Mouse (Mus musculus) gonadal fat pad, adult 2 months (tissue): ENCODE results near the gene Fam83d. TPM values are rescaled to one million over a fixed set of nuclear protein-coding genes. Genes with fewer than 3 reads are reported as not detected.
A peak's percentile ranks its signal among the peaks of the same experiment; 100 is the strongest.

ENCODE experiments used
- DNase-seq: peaks from one replicate; pipeline ENCODE4 v3.0.0-alpha.2; 2012; ENCODE audit warnings: low read depth
- polyA plus RNA-seq: library from polyadenylated mRNA; depleted of rRNA; stranded (reverse); fragments of >200 nt; gene quantifications from 2 replicates; pipeline ENCODE4 v1.2.3, GENCODE M21; 2012

Gene Fam83d
- polyA plus RNA-seq, 1 experiment: 10.5 TPM

DNA sequence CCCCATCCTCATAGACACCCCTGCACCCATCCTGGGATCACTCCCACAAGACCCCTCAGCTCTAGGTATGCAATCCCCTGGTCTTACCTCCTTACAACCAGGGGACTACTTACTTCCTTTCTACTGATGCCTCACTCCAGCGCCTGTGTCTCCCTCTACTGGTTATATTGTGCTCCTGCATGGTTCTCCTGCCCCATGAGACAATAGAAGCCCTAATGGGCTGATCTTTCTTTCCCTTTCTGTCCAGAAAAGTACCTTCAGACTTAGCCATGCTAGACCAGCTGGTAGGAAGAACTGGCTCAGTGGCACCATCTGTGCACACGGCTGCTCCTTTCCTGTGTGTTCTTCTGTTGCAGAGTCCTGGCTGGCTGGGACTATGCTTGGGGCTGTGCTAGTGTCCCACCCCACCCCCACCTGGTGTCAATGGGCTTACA, 22.8 kb upstream of the Fam83d start:
- no peak for DNase-seq

DNA sequence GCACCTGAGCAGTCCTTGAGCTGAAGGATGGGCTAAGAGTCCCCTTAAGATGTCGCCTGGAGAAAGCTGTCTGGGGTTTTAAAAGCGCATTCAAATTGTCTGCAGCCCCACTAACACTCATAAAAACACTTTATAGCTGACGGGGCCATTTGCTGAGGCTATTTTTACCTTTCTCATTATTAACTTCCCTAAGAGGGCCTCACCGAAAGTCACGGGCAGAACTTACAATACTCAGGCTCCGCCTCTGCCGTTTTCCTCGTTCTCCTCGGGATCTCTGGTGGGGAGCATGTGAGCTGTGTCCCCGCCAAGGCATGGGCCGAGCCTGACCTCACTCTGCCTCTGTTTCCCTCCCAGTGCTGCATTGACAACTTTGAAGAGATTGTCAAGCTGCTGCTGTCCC, 21.7 kb upstream of the Fam83d start:
- DNase-seq: no peak

DNA sequence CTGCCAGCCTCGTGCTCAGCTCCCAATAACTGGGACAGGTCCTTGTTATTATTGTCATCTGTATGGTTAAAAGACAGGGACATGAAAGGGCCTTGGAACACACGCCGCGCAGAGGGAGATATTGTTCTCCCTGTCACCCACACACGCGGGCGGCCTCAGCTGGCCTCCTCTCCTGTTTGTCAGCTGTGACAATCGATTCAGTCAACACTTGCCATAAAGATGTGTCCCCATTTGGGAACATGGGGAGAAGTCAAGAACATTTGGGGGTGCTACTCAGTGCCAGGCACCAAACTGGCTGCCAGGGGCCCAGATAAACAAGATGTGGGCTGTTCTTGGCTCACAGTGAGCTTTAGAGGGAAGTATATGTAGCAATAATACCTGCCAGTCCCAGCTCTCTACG, 18.5 kb upstream of the Fam83d start:
- DNase-seq: no peak

DNA sequence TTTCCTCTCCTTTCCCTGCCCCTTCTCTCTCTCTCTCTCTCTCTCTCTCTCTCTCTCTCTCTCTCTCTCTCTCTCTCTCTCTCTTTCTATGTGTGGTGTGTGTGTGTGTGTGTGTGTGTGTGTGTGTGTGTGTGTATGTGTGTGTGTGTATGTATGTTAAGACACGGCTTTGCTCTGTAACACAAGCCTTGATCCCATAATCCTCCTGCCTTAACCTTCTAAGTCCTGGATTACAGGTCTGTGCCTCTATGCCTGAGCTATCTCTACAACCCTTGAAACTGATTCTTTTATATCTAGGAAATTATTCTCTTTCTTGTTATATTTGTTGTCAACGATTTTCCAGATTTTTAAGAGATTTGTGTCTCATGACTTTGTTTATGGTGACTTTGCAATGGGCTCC, 7.7 kb upstream of the Fam83d start:
- no peak for DNase-seq

GRCm38 (mm10) chr2:158762339-158762738, 5.6 kb upstream of the Fam83d start:
- DNase-seq: no peak

DNA sequence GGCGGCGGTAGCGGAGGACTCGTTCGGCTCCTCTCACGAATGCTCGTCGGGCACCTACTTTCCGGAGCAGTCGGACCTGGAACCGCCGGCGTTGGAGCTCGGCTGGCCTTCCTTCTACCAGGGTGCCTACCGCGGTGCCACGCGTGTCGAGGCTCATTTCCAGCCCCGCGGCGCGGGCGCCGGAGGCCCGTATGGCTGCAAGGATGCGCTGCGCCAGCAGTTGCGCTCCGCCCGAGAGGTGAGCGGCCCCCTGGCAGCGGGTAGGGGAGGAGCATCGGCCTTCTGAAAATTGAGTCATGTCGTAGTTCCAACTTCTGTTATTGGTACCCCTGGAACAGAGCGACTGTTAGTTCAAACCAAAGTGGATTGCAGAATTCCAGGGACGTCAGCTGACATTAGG, 457 bp downstream of the Fam83d start:
- no peak for DNase-seq

DNA sequence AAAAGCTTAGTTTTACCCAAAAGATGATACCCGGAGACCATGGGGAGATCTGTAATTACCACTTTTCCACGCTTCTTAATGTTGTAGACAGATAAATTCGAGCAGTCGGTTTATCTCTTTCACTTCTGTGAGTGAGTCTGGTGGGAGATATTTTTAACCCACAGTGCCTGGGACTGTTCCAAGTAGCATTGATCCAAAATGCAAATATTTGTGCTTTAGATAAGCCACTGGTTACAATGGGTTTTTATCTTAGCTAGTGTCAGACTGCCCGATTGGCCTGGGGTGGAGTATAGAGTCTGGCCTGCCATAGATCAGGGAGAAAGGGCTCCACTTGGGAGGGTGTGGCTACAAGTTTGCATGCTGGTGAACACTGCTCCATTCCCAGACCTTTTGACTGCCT, 878 bp downstream of the Fam83d start:
- no peak for DNase-seq

DNA sequence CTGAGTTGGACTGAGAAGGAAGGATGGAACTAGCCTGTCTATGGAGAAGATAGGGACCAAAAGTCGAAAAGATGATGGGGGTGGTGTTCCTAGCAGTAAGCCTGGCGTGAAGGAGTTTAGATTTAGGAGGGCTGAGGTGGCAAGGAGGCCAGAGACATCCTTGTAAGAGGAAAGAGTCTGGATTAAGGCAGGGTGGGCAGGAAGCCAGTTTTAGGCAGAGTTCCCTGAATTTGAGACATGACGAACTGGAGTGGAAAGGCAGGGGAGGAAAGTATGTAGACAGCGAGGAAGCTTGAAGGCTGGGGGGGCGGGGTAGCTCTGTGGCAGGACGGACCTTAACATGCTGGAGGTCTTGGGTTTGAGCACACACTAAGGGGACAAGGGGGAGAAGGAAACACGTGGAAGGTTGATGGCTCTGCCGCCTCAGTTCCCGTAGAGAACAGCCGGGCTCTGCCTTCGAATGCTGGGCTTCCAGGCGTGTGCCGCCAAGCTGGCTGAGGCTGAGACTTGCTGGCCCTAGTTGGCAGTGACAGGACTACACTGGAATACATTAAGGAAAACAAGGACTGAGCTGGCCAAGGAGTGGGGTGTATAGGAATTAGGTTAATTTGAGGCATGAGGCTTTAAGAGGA, 2.3 kb downstream of the Fam83d start:
- no peak for DNase-seq

- no peak for DNase-seq
Measured at GRCm38 (mm10) chr2:158771066-158771763, 3.3 kb downstream of the Fam83d start.

GRCm38 (mm10) chr2:158772808-158773207, 4.9 kb downstream of the Fam83d start:
- no peak for DNase-seq

GRCm38 (mm10) chr2:158774886-158775285, 7.0 kb downstream of the Fam83d start:
- no peak for DNase-seq

- DNase-seq: peak; percentile 58
Measured at GRCm38 (mm10) chr2:158776716-158777115, 8.8 kb downstream of the Fam83d start.

GRCm38 (mm10) chr2:158777490-158777889, 9.6 kb downstream of the Fam83d start:
- no peak for DNase-seq

DNA sequence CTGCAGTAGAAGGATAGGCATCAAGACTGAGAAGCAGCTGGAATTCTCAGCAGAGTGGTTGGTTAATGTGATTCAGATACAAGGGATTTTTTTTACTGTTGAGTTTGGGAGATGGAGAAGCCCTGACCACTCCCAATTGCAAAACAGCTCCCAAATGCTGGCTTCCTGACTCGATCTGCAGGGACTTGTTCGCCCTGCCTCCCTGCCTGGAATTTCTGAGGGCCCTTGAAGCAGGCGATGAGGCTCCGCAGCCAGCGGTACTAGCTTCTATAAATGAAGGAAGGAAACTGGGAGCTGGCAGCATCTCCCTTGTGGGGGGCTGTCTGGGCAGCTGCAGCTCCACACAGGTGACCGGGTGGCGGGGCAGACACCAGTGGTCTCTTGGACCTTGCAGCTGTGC, 10.5 kb downstream of the Fam83d start:
- no peak for DNase-seq

DNA sequence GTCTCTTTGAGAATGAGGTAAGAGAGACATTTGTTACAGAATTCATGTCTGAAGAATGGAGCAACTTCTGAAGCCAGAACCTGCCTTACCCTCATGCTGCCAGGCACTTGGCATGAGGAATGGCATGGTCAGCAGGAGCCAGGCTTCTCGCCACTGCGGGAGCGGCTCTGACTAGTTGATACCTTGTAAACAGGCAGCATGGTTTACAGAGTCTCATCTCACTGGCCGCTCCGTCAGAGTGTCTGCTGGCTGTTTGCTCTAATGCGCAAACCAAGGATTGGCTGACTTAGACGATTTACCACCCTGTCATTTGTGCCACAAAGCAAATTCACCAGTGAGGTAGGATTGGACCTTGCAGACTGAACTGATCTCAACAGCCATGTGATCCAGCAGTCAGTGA, 13.2 kb downstream of the Fam83d start:
- no peak for DNase-seq

GRCm38 (mm10) chr2:158786927-158787795, 19.3 kb downstream of the Fam83d start:
- no peak for DNase-seq

GRCm38 (mm10) chr2:158794494-158795004, 26.7 kb downstream of the Fam83d start, which contains the start of gene Dhx35:
TSS of gene Dhx35 (plus strand) at chr2:158794807.
- DNase-seq: peak; percentile 46

DNA sequence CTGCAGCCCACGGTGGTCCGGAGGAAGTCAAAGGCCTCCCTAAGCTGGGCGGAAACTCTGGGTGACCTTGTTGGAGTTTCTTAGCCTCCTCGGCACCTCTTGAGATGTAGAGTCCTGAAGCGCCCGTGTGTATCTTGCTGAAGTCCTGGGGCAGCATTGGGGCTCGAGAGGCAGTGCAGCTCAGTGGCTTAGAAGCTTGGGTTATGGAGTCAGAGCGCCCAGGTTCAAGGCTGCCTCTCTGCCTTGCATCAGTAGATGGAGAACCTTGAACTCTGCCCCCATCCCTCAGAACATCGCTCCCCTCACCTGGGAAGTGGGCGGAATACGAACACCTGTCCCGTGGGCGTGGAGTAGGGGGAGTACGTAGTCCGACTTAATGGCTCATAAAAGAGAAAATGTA, 27.1 kb downstream of the Fam83d start:
- DNase-seq: no peak

DNA sequence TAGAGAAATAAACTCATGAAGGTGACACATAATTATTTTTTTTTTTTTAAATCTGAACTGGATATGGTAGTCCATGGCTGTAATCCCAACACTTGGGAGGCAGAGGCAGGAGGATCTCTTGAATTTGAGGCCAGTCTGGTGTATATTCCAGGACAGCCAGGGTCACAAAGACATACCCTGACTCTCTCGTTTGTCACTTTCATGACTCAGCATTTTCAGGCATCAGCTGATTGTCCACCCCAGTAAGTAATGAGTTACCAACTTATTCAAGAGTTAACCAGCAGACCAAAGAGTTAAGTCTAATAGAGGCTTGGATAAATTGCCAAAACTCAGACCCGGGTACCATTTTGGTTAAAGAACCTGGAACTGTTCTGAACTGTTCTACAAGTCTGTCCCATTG, 28.0 kb downstream of the Fam83d start:
- no peak for DNase-seq

DNA sequence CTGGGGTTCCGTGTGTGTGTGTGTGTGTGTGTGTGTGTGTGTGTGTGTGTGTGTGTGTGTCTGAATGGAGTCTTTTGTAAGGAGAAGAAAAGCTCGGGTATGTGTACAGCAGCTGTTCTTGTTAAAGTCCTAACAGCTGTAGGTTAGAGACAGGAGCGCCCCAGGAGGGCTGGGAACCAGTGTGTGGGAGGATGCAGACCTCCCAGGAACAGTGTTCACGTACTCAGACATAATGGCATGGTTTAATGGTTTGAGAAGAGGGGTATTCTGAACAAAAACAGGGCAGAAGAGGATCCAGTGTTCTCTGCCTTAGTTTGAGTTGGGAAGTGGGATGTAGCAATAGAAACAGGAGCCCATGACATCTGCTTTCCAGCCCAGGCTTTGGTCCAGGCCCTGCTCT, 31.4 kb downstream of the Fam83d start:
- DNase-seq: no peak

DNA sequence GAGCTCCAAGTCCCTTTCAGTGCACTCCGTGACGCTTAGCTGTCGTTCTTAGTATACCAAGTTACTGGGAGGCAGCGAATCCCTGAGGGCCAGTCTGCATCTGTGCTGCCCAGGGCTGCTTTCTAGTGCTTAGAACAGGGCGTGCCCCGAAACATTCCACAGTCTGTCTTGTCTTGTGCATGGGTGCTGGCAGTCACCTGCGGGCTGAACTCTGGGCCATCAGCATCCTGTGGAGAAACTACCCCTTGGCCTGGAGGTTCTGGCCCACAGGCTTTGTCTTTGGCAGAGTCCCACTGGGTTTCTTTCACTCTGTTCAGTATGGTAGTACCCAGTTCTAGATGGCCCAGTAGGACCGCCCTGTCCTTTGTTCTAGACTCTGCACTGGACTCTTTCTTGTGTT, 32.9 kb downstream of the Fam83d start:
- no peak for DNase-seq

DNA sequence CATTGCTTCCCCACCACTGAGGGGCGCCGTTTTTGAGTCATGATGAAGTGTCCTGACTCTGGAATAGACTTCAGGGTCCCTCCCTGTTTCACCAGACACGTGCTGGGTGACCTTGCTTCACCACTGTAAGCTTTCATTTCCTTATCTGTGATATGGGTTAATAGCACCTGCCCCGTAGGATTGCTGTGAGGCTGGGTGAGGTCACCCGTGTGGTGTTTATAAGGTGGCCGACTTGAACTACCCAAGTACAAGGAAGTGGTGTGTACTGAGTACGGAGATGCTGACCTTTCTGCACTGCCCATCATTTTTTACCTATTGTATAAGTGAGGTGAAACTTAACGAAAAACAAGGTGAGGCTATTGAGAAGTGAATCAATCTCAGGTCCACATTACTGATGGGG, 35.7 kb downstream of the Fam83d start:
- no peak for DNase-seq
